Mouse (Mus musculus): ENCODE results near the gene Dnajc5g.

- TF ChIP-seq FLI1 (IDR thresholded peaks at IDR 0.05; ENCODE audit: low read length) (no peak), GATA1 (IDR thresholded peaks at IDR 0.05; ENCODE audit: borderline replicate concordance, low read length) (no peak)
Measured at GRCm38 (mm10) chr5:31076346-31076745, 29.7 kb upstream of the Dnajc5g start.

Data from megakaryocyte, embryonic 14.5 days (primary cell).